Mouse (Mus musculus) hindbrain, embryonic 14.5 days (tissue): ENCODE measurements around the gene Tnfrsf21. TPM values are rescaled to one million over a fixed set of nuclear protein-coding genes. Genes with fewer than 3 reads are reported as not detected.

ENCODE experiments used
- ATAC-seq: fragments of 200-750 bp; cut with Nextera tagmentation; 2 replicates; pipeline ENCODE4 v1.8.0; 2017; ENCODE audit warnings: moderate number of reproducible peaks, mild to moderate bottlenecking, moderate TSS enrichment, moderate library complexity; ENCODE audit not compliant: low FRiP score
- DNase-seq: peaks from one replicate; pipeline ENCODE4 v3.0.0-alpha.2; 2015; ENCODE audit warnings: low spot score
- H3K27ac ChIP-seq: fragments of 300-500 bp; sonication (generic); 2 replicates; pipeline ENCODE4 v1.5.1; 2014; ENCODE audit warnings: mild to moderate bottlenecking, moderate library complexity
- H3K27me3 ChIP-seq: fragments of 300-500 bp; sonication (generic); 2 replicates; pipeline ENCODE4 v1.6.1; 2014; ENCODE audit warnings: mild to moderate bottlenecking, low read length, mixed read lengths; ENCODE audit not compliant: control insufficient read depth, insufficient read depth
- H3K36me3 ChIP-seq: fragments of 300-500 bp; sonication (generic); replicated peaks from 2 replicates; pipeline ENCODE4 v1.6.1; 2014; ENCODE audit not compliant: control insufficient read depth, insufficient read depth
- H3K4me1 ChIP-seq: fragments of 300-500 bp; sonication (generic); replicated peaks from 2 replicates; pipeline ENCODE4 v1.6.1; 2014; ENCODE audit warnings: antibody characterized with exemption, low read length, mixed read lengths; ENCODE audit not compliant: control insufficient read depth, insufficient read depth
- H3K4me2 ChIP-seq: fragments of 300-500 bp; sonication (generic); replicated peaks from 2 replicates; pipeline ENCODE4 v1.6.1; 2014; ENCODE audit warnings: mild to moderate bottlenecking, moderate library complexity
- H3K4me3 ChIP-seq: fragments of 300-500 bp; sonication (generic); replicated peaks from 2 replicates; pipeline ENCODE4 v1.5.1; 2014; ENCODE audit warnings: mild to moderate bottlenecking, low read length
- H3K9ac ChIP-seq: fragments of 300-500 bp; sonication (generic); 2 replicates; pipeline ENCODE4 v1.6.1; 2014
- H3K9me3 ChIP-seq: fragments of 300-500 bp; sonication (generic); 2 replicates; pipeline ENCODE4 v1.6.1; 2016; ENCODE audit warnings: low read length; ENCODE audit not compliant: control insufficient read depth
- WGBS: fragments of 180-500 bp; shearing (Covaris S2); extraction: QIAGEN DNeasy Blood & Tissue Kit; methylation state at CpG from one replicate; pipeline ENCODE4 v1.1.7; 2014; 5-methylcytosine and 5-hydroxymethylcytosine counted together
- polyA plus RNA-seq: library from polyadenylated mRNA; unstranded; fragments of >200 nt; fragmentation: Nextera tagmentation; extraction: Ambion mirVana; gene quantifications from 2 replicates; pipeline ENCODE4 v1.2.1, GENCODE M21; 2014

The Tnfrsf21 gene
- polyA plus RNA-seq, 1 experiment from 2014 or later, result 80.7 TPM

GRCm38 (mm10) chr17:43070946-43071345, 54.6 kb downstream of the Tnfrsf21 start:
- Histone ChIP-seq H3K36me3 (peaks cover 24% of the 10 kb centered on the region), H3K27ac (no peak overlapping the region), H3K9me3 (no peaks in the 10 kb centered on the region), H3K4me2 (no peak overlapping the region), H3K27me3 (no peaks in the 10 kb centered on the region), H3K4me1 (peaks cover 8% of the 10 kb centered on the region; the same call in 1 of the 2 replicates), H3K9ac (no peak overlapping the region), H3K4me3 (no peak overlapping the region)
- WGBS, result 97% methylated on average over 2 of the region's 2 CpGs
- ATAC-seq (no peak), DNase-seq (no peak)

- no peak for ATAC-seq
- WGBS, result 80% methylated on average over 11 of the region's 11 CpGs
These were observed 55.9 kb downstream of the Tnfrsf21 start for GRCm38 (mm10) chr17:43072142-43072786.

GRCm38 (mm10) chr17:43072787-43073148, 56.4 kb downstream of the Tnfrsf21 start:
- H3K27ac ChIP-seq, result no peak overlapping the region
- H3K9me3 ChIP-seq, result no peaks in the 10 kb centered on the region
- no peak for ATAC-seq
- no peak overlapping the region for H3K4me3 ChIP-seq
- peaks cover 16% of the 10 kb centered on the region for H3K4me1 ChIP-seq
- no peak overlapping the region for H3K9ac ChIP-seq
- no peak overlapping the region for H3K4me2 ChIP-seq
- WGBS, result 72% methylated on average over 5 of the region's 5 CpGs
- H3K36me3 ChIP-seq, result peaks cover 12% of the 10 kb centered on the region; the same call in 1 of the 2 replicates
- H3K27me3 ChIP-seq, result no peaks in the 10 kb centered on the region
- DNase-seq, result no peak

More at GRCm38 (mm10) chr17:43072142-43072786, 55.9 kb downstream of the Tnfrsf21 start:
- H3K36me3 ChIP-seq, result peaks cover 17% of the 10 kb centered on the region
- H3K4me3 ChIP-seq, result no peak overlapping the region
- no peak overlapping the region for H3K27ac ChIP-seq
- H3K9me3 ChIP-seq, result no peaks in the 10 kb centered on the region
- peaks cover 11% of the 10 kb centered on the region for H3K4me1 ChIP-seq
- no peaks in the 10 kb centered on the region for H3K27me3 ChIP-seq
- no peak overlapping the region for H3K4me2 ChIP-seq
- DNase-seq, result no peak
- H3K9ac ChIP-seq, result no peak overlapping the region

GRCm38 (mm10) chr17:43074391-43074790, 58.0 kb downstream of the Tnfrsf21 start:
- Histone ChIP-seq H3K27ac (no peak overlapping the region), H3K4me3 (no peak overlapping the region), H3K9ac (no peak overlapping the region), H3K36me3 (peaks cover 10% of the 10 kb centered on the region; the same call in 1 of the 2 replicates), H3K4me1 (peaks cover 17% of the 10 kb centered on the region), H3K9me3 (no peaks in the 10 kb centered on the region), H3K4me2 (no peak overlapping the region), H3K27me3 (no peaks in the 10 kb centered on the region)
- ATAC-seq (no peak), DNase-seq (no peak)
- 81% methylated on average over 5 of the region's 5 CpGs for WGBS

GRCm38 (mm10) chr17:43075100-43075499, 58.7 kb downstream of the Tnfrsf21 start:
- ATAC-seq, result no peak
- no peak overlapping the region for H3K27ac ChIP-seq
- WGBS, result 50% methylated on average over 8 of the region's 8 CpGs
- no peaks in the 10 kb centered on the region for H3K27me3 ChIP-seq
- no peak overlapping the region for H3K4me2 ChIP-seq
- H3K9me3 ChIP-seq, result no peaks in the 10 kb centered on the region
- peaks cover 17% of the 10 kb centered on the region for H3K4me1 ChIP-seq
- no peak overlapping the region for H3K9ac ChIP-seq
- no peak overlapping the region for H3K4me3 ChIP-seq
- DNase-seq, result no peak
- H3K36me3 ChIP-seq, result peaks cover 10% of the 10 kb centered on the region; the same call in 1 of the 2 replicates

GRCm38 (mm10) chr17:43075937-43076336, 59.6 kb downstream of the Tnfrsf21 start:
- Histone ChIP-seq H3K4me1 (peaks cover 17% of the 10 kb centered on the region), H3K27me3 (no peaks in the 10 kb centered on the region), H3K4me2 (no peak overlapping the region), H3K36me3 (peaks cover 8% of the 10 kb centered on the region; the same call in 1 of the 2 replicates), H3K9ac (no peak overlapping the region), H3K27ac (no peak overlapping the region), H3K4me3 (no peak overlapping the region), H3K9me3 (no peaks in the 10 kb centered on the region)
- DNase-seq (no peak), ATAC-seq (no peak)
- 82% methylated on average over 8 of the region's 8 CpGs for WGBS

- DNase-seq (peak; percentile 78), ATAC-seq (peak; percentile 89)
- H3K27me3 ChIP-seq, result no peaks in the 10 kb centered on the region
- no peak overlapping the region for H3K9ac ChIP-seq
- H3K27ac ChIP-seq, result peak overlapping the region; percentile 50; the same call in 1 of the 2 replicates
- WGBS, result 25% methylated on average over 18 of the region's 18 CpGs
- peak overlapping the region; percentile 38 for H3K4me2 ChIP-seq
- peaks cover 17% of the 10 kb centered on the region for H3K4me1 ChIP-seq
- H3K36me3 ChIP-seq, result no peaks in the 10 kb centered on the region
- H3K4me3 ChIP-seq, result no peak overlapping the region
- no peaks in the 10 kb centered on the region for H3K9me3 ChIP-seq
These were observed 60.6 kb downstream of the Tnfrsf21 start for GRCm38 (mm10) chr17:43076801-43077493.

GRCm38 (mm10) chr17:43077540-43077939, 61.2 kb downstream of the Tnfrsf21 start:
- no peak overlapping the region for H3K4me3 ChIP-seq
- H3K9ac ChIP-seq, result no peak overlapping the region
- no peaks in the 10 kb centered on the region for H3K9me3 ChIP-seq
- peak overlapping the region; percentile 50; the same call in 1 of the 2 replicates for H3K27ac ChIP-seq
- DNase-seq (no peak), ATAC-seq (no peak)
- peaks cover 17% of the 10 kb centered on the region for H3K4me1 ChIP-seq
- H3K36me3 ChIP-seq, result no peaks in the 10 kb centered on the region
- WGBS, result 49% methylated on average over 4 of the region's 4 CpGs
- H3K27me3 ChIP-seq, result no peaks in the 10 kb centered on the region
- H3K4me2 ChIP-seq, result peak overlapping the region; percentile 38

- Histone ChIP-seq H3K4me3 (no peak overlapping the region), H3K36me3 (peaks cover 11% of the 10 kb centered on the region), H3K27ac (no peak overlapping the region), H3K27me3 (no peaks in the 10 kb centered on the region), H3K9me3 (no peaks in the 10 kb centered on the region), H3K4me2 (no peak overlapping the region), H3K9ac (no peak overlapping the region), H3K4me1 (peaks cover 10% of the 10 kb centered on the region)
- no peak for DNase-seq
- no peak for ATAC-seq
- WGBS, result 88% methylated on average over 5 of the region's 5 CpGs
These were observed 64.9 kb downstream of the Tnfrsf21 start for GRCm38 (mm10) chr17:43081225-43081624.
